Mouse (Mus musculus) lung, postnatal 0 days (tissue): ENCODE data around the gene Hspg2. TPM values are rescaled to one million over a fixed set of nuclear protein-coding genes. Genes with fewer than 3 reads are reported as not detected.
A peak's percentile ranks its signal among the peaks of the same experiment; 100 is the strongest.

ENCODE experiments used
- ATAC-seq: fragments of 200-750 bp; cut with Nextera tagmentation; 2 replicates; pipeline ENCODE4 v1.8.0; 2017; ENCODE audit warnings: moderate library complexity
- DNase-seq: peaks from one replicate; pipeline ENCODE4 v3.0.0-alpha.2; 2016; ENCODE audit warnings: low spot score
- H3K27ac ChIP-seq: fragments of 300-500 bp; sonication (generic); 2 replicates; pipeline ENCODE4 v1.5.1; 2014; ENCODE audit warnings: antibody characterized with exemption, mild to moderate bottlenecking, low read length, mixed read lengths
- H3K27me3 ChIP-seq: fragments of 300-500 bp; sonication (generic); replicated peaks from 2 replicates; pipeline ENCODE4 v1.6.1; 2014; ENCODE audit warnings: low read length, mixed read lengths; ENCODE audit not compliant: insufficient read depth
- H3K36me3 ChIP-seq: fragments of 300-500 bp; sonication (generic); 2 replicates; pipeline ENCODE4 v1.6.1; 2014; ENCODE audit warnings: low read length, mixed read lengths; ENCODE audit not compliant: insufficient read depth
- H3K4me1 ChIP-seq: fragments of 300-500 bp; sonication (generic); 2 replicates; pipeline ENCODE4 v1.6.1; 2014; ENCODE audit warnings: antibody characterized with exemption, low read depth, low read length, mixed read lengths; ENCODE audit not compliant: insufficient read depth
- H3K4me2 ChIP-seq: fragments of 300-500 bp; sonication (generic); replicated peaks from 2 replicates; pipeline ENCODE4 v1.6.1; 2014; ENCODE audit warnings: low read depth, mild to moderate bottlenecking, low read length, moderate library complexity, mixed read lengths
- H3K4me3 ChIP-seq: fragments of 300-500 bp; sonication (generic); 2 replicates; pipeline ENCODE4 v1.5.1; 2014; ENCODE audit warnings: low read depth, low read length
- H3K9ac ChIP-seq: fragments of 300-500 bp; sonication (generic); replicated peaks from 2 replicates; pipeline ENCODE4 v1.6.1; 2014; ENCODE audit warnings: low read depth, mild to moderate bottlenecking
- H3K9me3 ChIP-seq: fragments of 300-500 bp; sonication (generic); 2 replicates; pipeline ENCODE4 v1.6.1; 2016; ENCODE audit warnings: low read length, mixed read lengths
- CTCF ChIP-seq: IDR thresholded peaks from 2 replicates; pipeline ENCODE4 v1.5.1; 2016; ENCODE audit warnings: antibody characterized with exemption, mild to moderate bottlenecking
- EP300 ChIP-seq: IDR thresholded peaks from 2 replicates; pipeline ENCODE4 v1.6.1; 2016; ENCODE audit warnings: antibody characterized with exemption, mild to moderate bottlenecking, control low read depth
- WGBS: fragments of 180-500 bp; shearing (Covaris S2); extraction: QIAGEN DNeasy Blood & Tissue Kit; methylation state at CpG from one replicate; pipeline ENCODE4 v1.1.7; 2014; 5-methylcytosine and 5-hydroxymethylcytosine counted together
- polyA plus RNA-seq: library from polyadenylated mRNA; unstranded; fragments of >200 nt; fragmentation: Nextera tagmentation; extraction: Ambion mirVana; gene quantifications from 2 replicates; pipeline ENCODE4 v1.2.1, GENCODE M21; 2015

The Hspg2 gene
- polyA plus RNA-seq, 1 experiment from 2014 or later, result 25.3 TPM

DNA sequence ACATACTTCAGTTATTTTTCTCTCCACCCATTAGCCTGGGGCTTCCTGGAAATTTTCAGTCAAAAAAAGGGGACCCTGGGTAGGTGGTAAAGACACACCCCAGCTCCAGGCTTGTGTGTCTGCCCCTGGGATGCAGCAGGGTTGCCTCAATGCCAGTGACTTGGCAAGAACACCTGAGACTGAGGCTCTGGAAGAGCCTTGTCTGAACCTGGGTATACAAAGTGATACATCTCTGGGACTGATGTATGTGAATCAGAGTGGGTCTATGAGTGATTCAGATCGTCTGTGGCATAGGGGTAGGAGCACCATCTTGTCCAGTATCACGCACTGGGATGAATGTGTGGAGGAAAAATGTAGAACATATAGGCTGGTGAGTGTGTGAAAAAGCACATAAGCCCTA lies 1.0 kb upstream of the Hspg2 start:
- Histone ChIP-seq H3K9ac (no peak overlapping the region), H3K27me3 (no peaks in the 10 kb centered on the region), H3K27ac (peak overlapping the region; percentile 4; the same call in 1 of the 2 replicates), H3K4me1 (peaks cover 17% of the 10 kb centered on the region), H3K4me3 (no peak overlapping the region), H3K4me2 (no peak overlapping the region), H3K9me3 (no peaks in the 10 kb centered on the region), H3K36me3 (no peaks in the 10 kb centered on the region)
- 87% methylated on average over 2 of the region's 2 CpGs for WGBS
- ATAC-seq (no peak), DNase-seq (no peak)
- TF ChIP-seq EP300, result no peak
- TF ChIP-seq CTCF, result no peak

DNA sequence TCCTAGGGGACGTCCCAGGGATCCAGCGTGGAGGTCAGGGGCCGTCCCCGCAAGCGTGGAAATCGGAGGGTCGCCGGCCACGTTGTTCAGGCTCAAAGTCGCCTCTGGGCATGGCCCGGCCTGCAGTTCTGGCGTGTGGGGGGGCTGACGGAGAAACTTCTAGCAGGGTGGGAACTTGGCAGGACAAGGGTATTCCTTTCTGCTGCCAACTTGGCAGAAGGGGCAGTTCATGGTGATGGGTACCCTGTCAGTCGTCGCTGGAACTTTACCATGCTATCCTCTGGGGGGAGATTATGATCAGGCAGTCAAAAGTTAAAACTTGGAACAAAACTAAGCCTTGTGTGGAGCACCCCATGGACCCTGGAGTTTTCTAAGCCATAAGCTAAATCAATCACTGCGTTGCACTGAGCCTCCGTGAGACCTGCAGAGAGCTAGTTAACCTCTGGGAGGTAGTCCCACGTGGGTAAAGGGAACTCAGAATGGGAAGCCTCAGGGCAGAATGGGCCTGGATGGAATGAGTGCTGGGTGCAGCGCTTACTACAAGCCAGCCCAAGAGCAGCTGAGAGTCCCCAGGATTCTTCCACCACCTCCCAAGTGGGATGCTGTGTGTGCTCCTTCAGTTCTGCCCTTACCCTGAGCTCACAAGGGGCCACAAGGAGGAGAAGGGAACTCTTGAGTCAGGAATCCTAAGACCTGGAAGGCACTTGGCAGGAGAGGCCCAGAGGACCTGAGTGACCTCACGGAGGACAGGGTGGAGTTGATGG lies 694 bp downstream of the Hspg2 start:
- Histone ChIP-seq H3K27me3 (no peaks in the 10 kb centered on the region), H3K9me3 (no peaks in the 10 kb centered on the region), H3K4me2 (peak overlapping the region; percentile 96), H3K4me1 (peaks cover 24% of the 10 kb centered on the region), H3K9ac (peak overlapping the region; percentile 77), H3K4me3 (peak overlapping the region; percentile 72), H3K36me3 (no peaks in the 10 kb centered on the region), H3K27ac (peak overlapping the region; percentile 87)
- ATAC-seq (peak; percentile 65), DNase-seq (peak; percentile 82)
- WGBS, result 4% methylated on average over 20 of the region's 20 CpGs
- TF ChIP-seq EP300 (peak; percentile 70), CTCF (peak; percentile 48)

DNA sequence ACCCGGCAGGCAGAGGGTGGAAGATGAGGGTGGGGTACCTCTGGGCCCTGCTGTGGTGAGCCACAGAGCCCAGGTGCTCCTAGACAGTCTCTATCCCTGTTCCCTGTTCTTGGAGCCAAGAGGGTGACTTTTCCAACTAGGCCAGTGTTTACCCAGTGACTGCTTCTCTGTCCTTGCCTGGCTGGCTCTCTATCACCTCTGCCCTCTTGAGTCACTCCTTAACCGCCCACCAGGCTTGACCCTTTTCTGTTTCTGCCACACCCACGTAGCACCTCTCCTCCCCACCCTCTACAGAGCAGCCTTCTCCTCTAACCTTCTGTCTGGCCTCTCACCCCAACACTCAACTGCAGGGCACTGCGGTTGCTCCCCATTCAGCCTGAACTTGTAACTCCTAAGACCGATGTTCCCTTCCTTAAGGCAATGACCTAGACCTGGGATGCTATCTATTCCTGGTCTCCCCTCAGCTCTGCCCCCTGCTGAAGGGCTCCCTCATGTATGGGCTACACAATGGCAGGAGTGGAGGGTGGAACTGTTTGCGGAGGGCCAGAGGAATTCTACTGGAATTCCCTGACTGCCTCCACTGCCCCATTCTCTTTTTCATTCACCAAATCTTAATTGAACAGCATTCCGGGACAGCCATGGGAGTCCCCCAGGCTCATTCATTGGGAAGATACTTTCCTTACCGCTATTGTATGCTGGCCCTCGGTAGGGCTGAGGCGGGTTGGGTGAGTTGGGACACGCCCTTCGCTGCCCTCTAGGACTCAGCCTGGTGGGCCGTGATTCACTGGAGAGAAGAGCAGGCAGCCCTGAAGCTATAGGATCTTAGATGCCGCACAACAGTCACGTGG lies 1.5 kb downstream of the Hspg2 start:
- Histone ChIP-seq H3K36me3 (no peaks in the 10 kb centered on the region), H3K4me2 (peak overlapping the region; percentile 96), H3K9ac (0 out of 2 replicates have a peak overlapping the region, but pooled peaks have one; percentile 77), H3K4me1 (peaks cover 21% of the 10 kb centered on the region; the same call in 1 of the 2 replicates), H3K4me3 (peak overlapping the region; percentile 72), H3K9me3 (no peaks in the 10 kb centered on the region), H3K27ac (peak overlapping the region; percentile 87), H3K27me3 (no peaks in the 10 kb centered on the region)
- TF ChIP-seq CTCF (peak; percentile 50), EP300 (peak; percentile 10; the same call in 1 of the 2 replicates)
- DNase-seq (peak; percentile 54), ATAC-seq (no peak; the same call in 1 of the 2 replicates)
- 37% methylated on average over 15 of the region's 15 CpGs for WGBS

DNA sequence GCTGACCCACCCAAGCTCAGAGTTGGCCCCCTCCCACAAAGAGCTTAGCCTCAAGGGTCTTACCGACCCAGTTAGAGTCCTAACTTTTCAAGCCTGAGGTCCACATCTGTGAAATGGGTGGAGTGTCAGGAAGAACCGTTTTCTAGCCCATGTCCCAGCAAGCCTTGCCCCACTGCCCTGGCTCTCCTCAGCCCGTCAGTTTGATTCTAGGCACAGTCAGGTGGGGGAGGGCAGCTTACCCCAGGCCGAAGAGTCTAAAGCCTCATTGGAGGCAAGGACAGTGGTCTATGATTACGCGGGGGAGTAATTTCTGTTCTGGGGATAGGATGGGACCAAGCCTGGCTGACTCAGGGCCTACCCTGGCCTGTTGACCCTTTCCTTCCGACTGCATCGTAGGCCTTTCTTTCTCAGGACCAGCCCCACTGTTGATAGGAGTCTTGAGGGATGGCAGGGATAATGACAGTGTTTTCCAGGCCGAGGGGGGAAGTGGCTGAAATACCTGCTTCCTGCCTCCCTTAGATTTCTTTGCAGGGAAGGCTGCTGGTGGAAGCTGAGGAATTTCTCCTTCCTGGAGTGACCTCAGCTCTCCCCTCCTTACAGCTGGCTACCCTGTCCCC lies 2.2 kb downstream of the Hspg2 start:
- TF ChIP-seq EP300, result no peak
- TF ChIP-seq CTCF, result no peak
- no peak overlapping the region for H3K9ac ChIP-seq
- H3K9me3 ChIP-seq, result no peaks in the 10 kb centered on the region
- H3K27me3 ChIP-seq, result no peaks in the 10 kb centered on the region
- peaks cover 28% of the 10 kb centered on the region for H3K4me1 ChIP-seq
- DNase-seq (no peak), ATAC-seq (no peak)
- H3K4me2 ChIP-seq, result peak overlapping the region; percentile 96
- peak overlapping the region; percentile 87 for H3K27ac ChIP-seq
- no peaks in the 10 kb centered on the region for H3K36me3 ChIP-seq
- H3K4me3 ChIP-seq, result peak overlapping the region; percentile 72
- WGBS, result 44% methylated on average over 9 of the region's 9 CpGs

DNA sequence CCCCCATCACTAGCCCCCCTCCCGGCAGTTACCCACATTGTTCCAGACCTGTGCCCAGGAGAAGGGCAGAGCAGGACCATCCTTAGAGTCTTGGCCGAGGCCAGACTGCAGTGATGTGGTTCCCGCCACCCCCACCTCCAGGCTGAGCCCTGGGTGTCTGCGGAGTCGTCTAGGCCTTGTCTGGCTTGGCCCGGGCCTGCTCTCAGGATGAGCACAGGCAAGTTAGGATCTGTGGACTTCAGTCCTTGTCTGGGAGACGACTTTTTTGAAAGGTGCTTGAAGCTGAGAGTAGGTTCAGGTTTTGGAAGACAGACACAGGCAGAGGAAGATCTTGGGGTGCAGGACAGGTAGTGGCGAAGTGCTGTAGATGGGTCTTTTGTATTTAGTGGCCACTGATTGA lies 2.8 kb downstream of the Hspg2 start:
- Histone ChIP-seq H3K4me2 (peak overlapping the region; percentile 96), H3K36me3 (no peaks in the 10 kb centered on the region), H3K9me3 (no peaks in the 10 kb centered on the region), H3K4me3 (no peak overlapping the region), H3K27me3 (no peaks in the 10 kb centered on the region), H3K9ac (no peak overlapping the region), H3K4me1 (peaks cover 32% of the 10 kb centered on the region), H3K27ac (peak overlapping the region; percentile 87)
- no peak for ATAC-seq
- 46% methylated on average over 8 of the region's 8 CpGs for WGBS
- no peak for TF ChIP-seq CTCF
- no peak for TF ChIP-seq EP300
- DNase-seq, result no peak

DNA sequence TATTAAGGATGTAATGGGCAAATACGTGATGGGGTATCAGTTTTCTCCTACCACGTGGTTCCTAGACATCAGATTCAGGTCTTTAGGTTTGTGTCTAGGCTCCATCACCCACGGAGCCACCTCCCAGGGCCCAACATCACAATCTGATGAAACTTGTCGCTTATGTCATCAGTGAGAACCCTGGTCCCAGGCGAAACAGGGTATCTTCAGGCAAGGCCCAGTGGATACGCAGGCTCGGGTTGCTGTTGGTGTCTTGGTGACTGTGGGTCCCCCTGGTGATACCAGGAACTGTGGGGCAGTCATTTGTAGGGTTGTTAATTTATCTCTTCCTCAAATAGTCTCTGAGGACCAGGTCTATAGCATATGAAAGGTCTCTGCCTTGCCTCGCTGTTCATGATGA lies 4.7 kb downstream of the Hspg2 start:
- 76% methylated on average over 8 of the region's 8 CpGs for WGBS
- ATAC-seq (no peak), DNase-seq (no peak)
- H3K9ac ChIP-seq, result no peak overlapping the region
- no peaks in the 10 kb centered on the region for H3K27me3 ChIP-seq
- TF ChIP-seq CTCF, result no peak
- TF ChIP-seq EP300, result no peak
- peaks cover 43% of the 10 kb centered on the region for H3K4me1 ChIP-seq
- no peaks in the 10 kb centered on the region for H3K9me3 ChIP-seq
- peak overlapping the region; percentile 73 for H3K27ac ChIP-seq
- H3K36me3 ChIP-seq, result no peaks in the 10 kb centered on the region
- no peak overlapping the region for H3K4me3 ChIP-seq
- 0 out of 2 replicates have a peak overlapping the region, but pooled peaks have one; percentile 14 for H3K4me2 ChIP-seq
